Comparison of ENCODE assay signal across 9 mouse cellular contexts in the genomic region with DNA sequence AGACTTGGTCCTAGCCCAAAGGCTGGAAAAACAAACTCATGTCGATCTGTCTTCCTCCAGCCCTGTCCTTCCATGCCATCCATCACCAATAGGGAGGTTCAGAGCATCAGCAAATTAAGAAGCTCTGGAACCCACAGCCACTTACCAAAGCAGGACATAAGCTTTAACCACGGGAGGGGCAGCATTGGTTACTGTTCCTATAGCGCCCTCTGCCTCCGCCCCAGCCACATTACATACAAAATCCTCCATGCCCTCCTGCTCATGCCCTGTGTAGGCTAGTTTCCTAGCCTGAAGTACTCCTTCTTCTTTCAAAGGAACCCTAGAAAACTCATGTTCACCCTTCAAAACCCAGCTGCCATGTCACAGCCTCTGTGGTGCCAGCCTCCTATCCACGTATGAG.
DNase-seq lines count a peak whose midpoint lies in the region; ATAC-seq and TF ChIP-seq lines count a peak whose summit lies in the region.
"Had no signal": no experiment of that assay in that cellular context is flagged by ENCODE, and none has a peak within 500 bp of the region (broad histone marks: within the 10 kb centered on the region; RNA-seq: fewer than 3 reads in every experiment).

No protein-coding gene starts in this region.

- DNase-seq in midbrain, embryonic 14.5 days = peak; percentile 47
- peak; percentile 67 to 75 for DNase-seq in adrenal gland, postnatal 36 days
- DNase-seq in left cerebral cortex, postnatal 36 days (ENCODE audit: low spot score in 2 of 2) = peak; percentile 55 to 66
- peak; percentile 69 for DNase-seq in naive thymus-derived CD4-positive, alpha-beta T cell, adult 2 months (ENCODE audit: low read depth)
- peak; percentile 65 for DNase-seq in thymus, postnatal 0 days (ENCODE audit: low spot score)

- no peak overlapping the region for H3K4me3 ChIP-seq in midbrain, embryonic 14.5 days (replicated peaks; ENCODE audit: low read depth, low read length)
- H3K4me3 ChIP-seq in midbrain, embryonic 16.5 days (ENCODE audit: low read depth, low read length) = no peak overlapping the region
- no peak overlapping the region for H3K4me3 ChIP-seq in embryonic fibroblast, embryonic 13.5 days (ENCODE audit: insufficient read depth, low read length)
- H3K4me3 ChIP-seq in intestine, embryonic 16.5 days (ENCODE audit: low read length) = no peak overlapping the region
- H3K4me3 ChIP-seq: embryonic facial prominence, embryonic 13.5 days had no signal

- no peaks in the 10 kb centered on the region for H3K27me3 ChIP-seq in midbrain, embryonic 14.5 days (ENCODE audit: control insufficient read depth, insufficient read depth, low read length)
- H3K27me3 ChIP-seq in midbrain, embryonic 16.5 days (ENCODE audit: control insufficient read depth, insufficient read depth, low read depth, low read length) = no peaks in the 10 kb centered on the region
- no peaks in the 10 kb centered on the region for H3K27me3 ChIP-seq in intestine, embryonic 16.5 days (replicated peaks; ENCODE audit: control insufficient read depth, insufficient read depth, low read length)
- H3K27me3 ChIP-seq: embryonic facial prominence, embryonic 13.5 days had no signal

- no peak overlapping the region for H3K9ac ChIP-seq in midbrain, embryonic 14.5 days (replicated peaks; ENCODE audit: low read length)
- H3K9ac ChIP-seq in midbrain, embryonic 16.5 days (ENCODE audit: low read depth, low read length) = no peak overlapping the region
- H3K9ac ChIP-seq in intestine, embryonic 16.5 days (ENCODE audit: low read depth, low read length) = no peak overlapping the region
- H3K9ac ChIP-seq: embryonic facial prominence, embryonic 13.5 days had no signal

- 0 out of 2 replicates have a peak, but pooled peaks cover 6% of the 10 kb centered on the region for H3K4me1 ChIP-seq in midbrain, embryonic 14.5 days (ENCODE audit: control insufficient read depth, insufficient read depth, low read length)
- H3K4me1 ChIP-seq in midbrain, embryonic 16.5 days (ENCODE audit: control insufficient read depth, insufficient read depth, low read length) = peaks cover 3% of the 10 kb centered on the region; the same call in 1 of the 2 replicates
- no peaks in the 10 kb centered on the region for H3K4me1 ChIP-seq in embryonic fibroblast, embryonic 13.5 days (ENCODE audit: control insufficient read depth, insufficient read depth, low read length)
- no peaks in the 10 kb centered on the region for H3K4me1 ChIP-seq in intestine, embryonic 16.5 days (ENCODE audit: control insufficient read depth, insufficient read depth, low read length)

- intact Hi-C loops in left cerebral cortex, postnatal 36 days (cut with DNase I) = loop anchor here (1.0 to 10.0 kb wide), 2 partner anchors 249 to 580 kb away; no protein-coding TSS in a partner anchor

- TF ChIP-seq CTCF in embryonic fibroblast, embryonic 13.5 days (IDR thresholded peaks at IDR 0.05; ENCODE audit: borderline replicate concordance, insufficient read depth, low read length) = peak; percentile 69; the same call in 1 of the 2 replicates

- no peaks in the 10 kb centered on the region for H3K36me3 ChIP-seq in midbrain, embryonic 14.5 days (ENCODE audit: control insufficient read depth, insufficient read depth, low read length)
- no peaks in the 10 kb centered on the region for H3K36me3 ChIP-seq in midbrain, embryonic 16.5 days (ENCODE audit: control insufficient read depth, insufficient read depth, low read length)
- H3K36me3 ChIP-seq in intestine, embryonic 16.5 days (ENCODE audit: control insufficient read depth, insufficient read depth, low read length) = no peaks in the 10 kb centered on the region
- H3K36me3 ChIP-seq: embryonic facial prominence, embryonic 13.5 days had no signal

- TF ChIP-seq POLR2A in embryonic fibroblast, embryonic 13.5 days (IDR thresholded peaks at IDR 0.05; ENCODE audit: low read depth, low read length) = no peak

- H3K9me3 ChIP-seq in midbrain, embryonic 14.5 days (ENCODE audit: control insufficient read depth, low read length) = no peaks in the 10 kb centered on the region
- H3K9me3 ChIP-seq in midbrain, embryonic 16.5 days (replicated peaks; ENCODE audit: control insufficient read depth, low read length, poor library complexity, severe bottlenecking) = no peaks in the 10 kb centered on the region
- no peaks in the 10 kb centered on the region for H3K9me3 ChIP-seq in intestine, embryonic 16.5 days (ENCODE audit: control insufficient read depth, low read length)
- H3K9me3 ChIP-seq: embryonic facial prominence, embryonic 13.5 days had no signal

- WGBS in midbrain, embryonic 14.5 days = 22% methylated on average over 5 of the region's 5 CpGs
- WGBS in midbrain, embryonic 16.5 days = 31% methylated on average over 5 of the region's 5 CpGs
- 28% methylated on average over 5 of the region's 5 CpGs for WGBS in intestine, embryonic 16.5 days

- no peak overlapping the region for H3K4me2 ChIP-seq in midbrain, embryonic 14.5 days (ENCODE audit: low read length)
- no peak overlapping the region for H3K4me2 ChIP-seq in midbrain, embryonic 16.5 days (ENCODE audit: low read length)
- no peak overlapping the region for H3K4me2 ChIP-seq in intestine, embryonic 16.5 days (ENCODE audit: low read depth, low read length)
- H3K4me2 ChIP-seq: embryonic facial prominence, embryonic 13.5 days had no signal

- H3K27ac ChIP-seq in midbrain, embryonic 14.5 days (replicated peaks; ENCODE audit: low read depth, low read length) = no peak overlapping the region
- no peak overlapping the region for H3K27ac ChIP-seq in midbrain, embryonic 16.5 days (ENCODE audit: low read length)
- H3K27ac ChIP-seq in embryonic fibroblast, embryonic 13.5 days (ENCODE audit: insufficient read depth, low read length) = no peak overlapping the region
- H3K27ac ChIP-seq in intestine, embryonic 16.5 days (ENCODE audit: low read length) = no peak overlapping the region
- H3K27ac ChIP-seq: embryonic facial prominence, embryonic 13.5 days had no signal

- ATAC-seq in midbrain, embryonic 14.5 days (ENCODE audit: low FRiP score, low TSS enrichment) = no peak
- no peak for ATAC-seq in midbrain, embryonic 16.5 days
- ATAC-seq in intestine, embryonic 16.5 days = peak; percentile 40; the same call in 1 of the 2 replicates
